Mouse (Mus musculus): ENCODE results near the gene Myh14. TPM values are rescaled to one million over a fixed set of nuclear protein-coding genes. Genes with fewer than 3 reads are reported as not detected.
A peak's percentile ranks its signal among the peaks of the same experiment; 100 is the strongest.

Myh14 gene
- total and polyA plus RNA-seq, 3 experiments: under 0.01 to 0.08 TPM; not detected in 1

GRCm38 (mm10) chr7:44560435-44561400, 109.9 kb downstream of the Myh14 start:
- peaks cover 0 to 7% of the 10 kb centered on the region in 2 experiments; a peak in 3 of 4 replicates for H3K4me1 ChIP-seq (ENCODE audit: control insufficient read depth in 1 of 2, insufficient read depth in 2 of 2, low read length in 2 of 2)
- TF ChIP-seq GABPA (IDR thresholded peaks at IDR 0.05; ENCODE audit: low read depth, low read length): no peak
- TF ChIP-seq SMC3 (IDR thresholded peaks at IDR 0.05; ENCODE audit: low read depth, low read length): peak; percentile 76
- no peak for TF ChIP-seq RCOR1 (IDR thresholded peaks at IDR 0.05; ENCODE audit: low read depth, low read length)
- no peak for TF ChIP-seq MAZ (IDR thresholded peaks at IDR 0.05; ENCODE audit: low read depth, low read length)
- peak; percentile 62 for TF ChIP-seq ZC3H11A (IDR thresholded peaks at IDR 0.05; ENCODE audit: low read depth, low read length)
- peak; percentile 83 for TF ChIP-seq RAD21 (IDR thresholded peaks at IDR 0.05; ENCODE audit: low read depth, low read length)
- TF ChIP-seq CTCF (IDR thresholded peaks at IDR 0.05 in 2 of 3, conservative IDR thresholded peaks at IDR 0.05 in 1 of 3; ENCODE audit: control insufficient read depth in 1 of 3, insufficient read depth in 1 of 3, low read depth in 2 of 3, low read length in 3 of 3, poor library complexity in 1 of 3, severe bottlenecking in 1 of 3): peak; percentile 56 to 77 (median 67)
- no peak for TF ChIP-seq ETS1 (IDR thresholded peaks at IDR 0.05; ENCODE audit: low read depth, low read length)
- TF ChIP-seq TCF12 (IDR thresholded peaks at IDR 0.05; ENCODE audit: low read depth, low read length): no peak
- no peaks in the 10 kb centered on the region for H3K27me3 ChIP-seq (ENCODE audit: control insufficient read depth in 1 of 2, insufficient read depth in 2 of 2, low read length in 2 of 2)
- H3K27ac ChIP-seq (ENCODE audit: control insufficient read depth, low read depth, low read length): no peak overlapping the region
- H3K4me3 ChIP-seq (ENCODE audit: control insufficient read depth in 1 of 2, insufficient read depth in 1 of 2, low read depth in 2 of 2, low read length in 2 of 2): no peak overlapping the region
- DNase-seq (ENCODE audit: low read depth, low spot score): peak; percentile 83
- no peak overlapping the region for H3K9ac ChIP-seq (ENCODE audit: control insufficient read depth, low read depth, low read length, poor library complexity, severe bottlenecking)
- H3K79me2 ChIP-seq (ENCODE audit: control insufficient read depth, insufficient read depth, low read length, poor library complexity): no peaks in the 10 kb centered on the region
- peaks cover 0 to 4% of the 10 kb centered on the region in 2 experiments; a peak in 1 of 4 replicates for H3K36me3 ChIP-seq (ENCODE audit: control insufficient read depth in 1 of 2, insufficient read depth in 2 of 2, low read length in 2 of 2)
- H3K9me3 ChIP-seq (replicated peaks; ENCODE audit: insufficient read depth, low read length): no peaks in the 10 kb centered on the region

DNA sequence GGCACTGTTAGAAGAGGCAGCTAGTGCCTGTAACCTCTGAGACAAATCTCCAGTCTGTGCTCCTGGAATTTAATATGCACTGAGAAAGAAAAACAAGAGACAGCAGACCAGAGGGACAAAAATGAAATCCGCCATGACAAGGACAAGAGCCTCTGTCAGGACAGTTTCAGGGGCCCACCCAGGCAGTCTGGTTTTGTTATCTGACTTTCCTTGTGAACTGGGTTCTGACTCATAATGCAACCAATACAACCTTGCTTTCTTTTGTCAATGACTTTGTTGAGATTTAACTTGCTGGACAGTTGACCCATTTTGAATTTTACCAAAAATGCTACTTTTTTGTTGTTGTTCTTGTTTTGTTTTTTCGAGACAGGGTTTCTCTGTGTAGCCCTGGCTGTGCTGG, 113.0 kb downstream of the Myh14 start:
- Histone ChIP-seq H3K27me3 (ENCODE audit: control insufficient read depth in 1 of 2, insufficient read depth in 2 of 2, low read length in 2 of 2) (no peaks in the 10 kb centered on the region), H3K4me1 (ENCODE audit: control insufficient read depth in 1 of 2, insufficient read depth in 2 of 2, low read length in 2 of 2) (peaks cover 0 to 14% of the 10 kb centered on the region in 2 experiments; a peak in 3 of 4 replicates), H3K4me3 (ENCODE audit: control insufficient read depth in 1 of 2, insufficient read depth in 1 of 2, low read depth in 2 of 2, low read length in 2 of 2) (no peak overlapping the region)

More for the DNA sequence above, 113.0 kb downstream of the Myh14 start:
- Histone ChIP-seq H3K79me2 (ENCODE audit: control insufficient read depth, insufficient read depth, low read length, poor library complexity) (peaks cover 5% of the 10 kb centered on the region), H3K36me3 (ENCODE audit: control insufficient read depth in 1 of 2, insufficient read depth in 2 of 2, low read length in 2 of 2) (peaks cover 0 to 4% of the 10 kb centered on the region in 2 experiments; a peak in 1 of 4 replicates), H3K9ac (ENCODE audit: control insufficient read depth, low read depth, low read length, poor library complexity, severe bottlenecking) (no peak overlapping the region), H3K27ac (ENCODE audit: control insufficient read depth, low read depth, low read length) (no peak overlapping the region), H3K9me3 (replicated peaks; ENCODE audit: insufficient read depth, low read length) (no peaks in the 10 kb centered on the region)
- TF ChIP-seq JUND (IDR thresholded peaks at IDR 0.05; ENCODE audit: low read depth, low read length): no peak
- no peak for TF ChIP-seq POLR2AphosphoS2 (IDR thresholded peaks at IDR 0.05; ENCODE audit: low read length)
- TF ChIP-seq CHD1 (IDR thresholded peaks at IDR 0.05; ENCODE audit: low read depth, low read length): no peak
- TF ChIP-seq MXI1 (IDR thresholded peaks at IDR 0.05; ENCODE audit: low read depth, low read length): no peak
- TF ChIP-seq ZNF384 (IDR thresholded peaks at IDR 0.05; ENCODE audit: low read depth, low read length): no peak
- no peak for TF ChIP-seq TCF12 (IDR thresholded peaks at IDR 0.05; ENCODE audit: low read depth, low read length)
- no peak for TF ChIP-seq RAD21 (IDR thresholded peaks at IDR 0.05; ENCODE audit: low read depth, low read length)
- TF ChIP-seq CTCF (IDR thresholded peaks at IDR 0.05 in 2 of 3, conservative IDR thresholded peaks at IDR 0.05 in 1 of 3; ENCODE audit: control insufficient read depth in 1 of 3, insufficient read depth in 1 of 3, low read depth in 2 of 3, low read length in 3 of 3, poor library complexity in 1 of 3, severe bottlenecking in 1 of 3): no peak
- no peak for TF ChIP-seq TAL1 (IDR thresholded peaks at IDR 0.05; ENCODE audit: low read length)
- TF ChIP-seq ETS1 (IDR thresholded peaks at IDR 0.05; ENCODE audit: low read depth, low read length): no peak
- no peak for TF ChIP-seq ZMIZ1 (IDR thresholded peaks at IDR 0.05; ENCODE audit: low read depth, low read length)
- no peak for TF ChIP-seq MYB (IDR thresholded peaks at IDR 0.05; ENCODE audit: low read depth, low read length)
- TF ChIP-seq GABPA (IDR thresholded peaks at IDR 0.05; ENCODE audit: low read depth, low read length): no peak
- TF ChIP-seq KAT2A (conservative IDR thresholded peaks at IDR 0.05; ENCODE audit: low read depth, low read length): no peak
- no peak for TF ChIP-seq POLR2AphosphoS5 (IDR thresholded peaks at IDR 0.05; ENCODE audit: borderline replicate concordance, low read depth, low read length)
- no peak for TF ChIP-seq UBTF (IDR thresholded peaks at IDR 0.05; ENCODE audit: borderline replicate concordance, insufficient read depth, low read depth, low read length)
- no peak for TF ChIP-seq ELF1 (IDR thresholded peaks at IDR 0.05; ENCODE audit: low read depth, low read length)
- TF ChIP-seq MYC (IDR thresholded peaks at IDR 0.05; ENCODE audit: low read depth, low read length): no peak
- no peak for TF ChIP-seq GATA1 (IDR thresholded peaks at IDR 0.05; ENCODE audit: low read depth, low read length)
- no peak for DNase-seq (ENCODE audit: low read depth, low spot score)

All from MEL (cell line).